Mouse (Mus musculus): Measurements from ENCODE around the gene Copg1.

The Copg1 gene

DNA sequence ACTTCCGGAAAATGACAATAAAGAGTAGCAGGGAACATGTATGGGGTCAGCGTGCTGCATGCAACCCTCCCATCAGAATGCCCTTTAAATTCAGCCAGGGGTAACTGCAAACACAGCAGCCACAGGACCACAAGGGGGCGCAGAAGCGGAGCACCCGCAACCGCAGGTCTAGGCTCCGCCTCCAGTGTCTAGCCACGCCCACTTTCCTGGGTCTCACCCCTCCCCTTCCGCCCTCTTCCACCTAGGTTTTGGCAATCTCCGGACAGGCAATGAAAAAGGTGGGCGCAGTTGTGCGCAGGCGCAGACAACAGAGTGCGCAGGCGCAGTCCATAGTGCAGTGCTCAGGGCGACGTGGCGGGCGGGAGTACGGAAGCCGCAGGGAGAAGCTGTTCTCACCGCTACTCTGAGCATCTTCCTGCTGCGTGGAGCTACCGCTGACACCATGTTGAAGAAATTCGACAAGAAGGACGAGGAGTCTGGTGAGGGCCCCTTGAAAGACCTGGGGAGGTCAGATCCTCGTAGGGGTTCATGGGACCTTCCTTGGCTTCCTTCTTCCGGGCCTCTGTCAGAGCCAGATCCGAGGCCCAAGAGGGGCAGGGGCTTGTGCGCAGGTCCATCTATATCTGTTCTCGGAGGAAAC lies at the start of gene Copg1:
Gene Copg1 (plus strand): TSS at position 221 of the 640 bp plus-strand sequence.
- DNase-seq = peak; percentile 100

DNA sequence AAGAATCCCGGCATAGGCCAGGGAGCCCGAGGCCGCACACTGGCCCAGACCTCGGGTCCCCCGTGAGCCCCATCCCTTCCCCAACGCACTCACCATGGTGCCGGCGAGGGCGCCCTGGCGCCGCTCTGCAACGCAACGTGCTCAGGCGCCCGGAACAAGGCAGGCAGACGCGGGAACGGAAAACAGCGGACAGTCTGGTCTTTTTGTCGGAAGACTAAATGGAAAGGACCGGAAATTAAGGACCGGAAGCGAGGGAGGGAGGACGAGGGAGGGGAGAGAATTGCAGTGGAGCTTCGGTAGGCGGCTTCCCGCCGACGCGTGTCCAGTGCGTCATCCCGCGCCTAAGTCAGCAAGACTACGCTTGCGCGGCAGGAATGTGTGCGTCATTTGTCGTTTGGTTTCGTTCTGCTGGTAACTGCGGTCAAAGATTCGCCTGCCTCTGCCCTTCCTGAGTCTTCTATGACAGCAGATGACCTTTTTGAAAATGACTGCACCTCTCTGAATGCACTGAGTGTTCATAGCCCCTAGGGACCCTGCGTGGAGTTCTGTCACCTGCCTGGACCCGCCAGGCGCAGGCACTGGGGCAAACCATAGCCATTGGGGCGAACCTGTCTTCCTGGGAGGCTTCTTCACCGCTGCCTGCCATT lies 48.9 kb upstream of the Copg1 start, which contains the start of gene Isy1:
Gene Isy1 (minus strand): TSS at position 248 of the 647 bp plus-strand sequence.
- peak; percentile 94 for DNase-seq

DNA sequence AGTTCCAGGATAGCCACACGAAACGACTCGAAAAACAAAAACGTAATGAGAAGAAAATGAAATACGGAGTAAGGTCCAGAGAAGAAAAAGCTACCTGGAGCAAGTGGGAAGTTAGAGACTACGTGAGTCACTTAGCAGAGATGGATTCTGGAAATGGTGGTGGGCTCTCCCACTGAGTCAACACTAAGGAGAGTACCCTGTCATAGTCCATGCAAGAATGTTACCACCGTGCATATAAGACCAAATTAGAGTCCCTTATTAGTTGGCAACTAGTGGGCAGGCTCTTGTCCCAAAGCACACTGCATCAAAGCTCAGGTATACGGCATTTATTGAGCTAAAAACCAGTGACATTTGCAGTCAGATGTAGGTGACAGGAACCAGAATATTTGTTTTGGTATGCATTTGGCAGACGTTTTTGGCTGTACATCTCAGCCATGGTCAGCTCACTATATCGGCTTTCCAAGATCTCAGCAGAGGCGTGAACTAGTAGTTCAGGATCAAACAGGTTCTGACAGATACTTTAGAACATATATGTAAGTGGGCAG lies 47.7 kb upstream of the Copg1 start:
- no peak for DNase-seq

DNA sequence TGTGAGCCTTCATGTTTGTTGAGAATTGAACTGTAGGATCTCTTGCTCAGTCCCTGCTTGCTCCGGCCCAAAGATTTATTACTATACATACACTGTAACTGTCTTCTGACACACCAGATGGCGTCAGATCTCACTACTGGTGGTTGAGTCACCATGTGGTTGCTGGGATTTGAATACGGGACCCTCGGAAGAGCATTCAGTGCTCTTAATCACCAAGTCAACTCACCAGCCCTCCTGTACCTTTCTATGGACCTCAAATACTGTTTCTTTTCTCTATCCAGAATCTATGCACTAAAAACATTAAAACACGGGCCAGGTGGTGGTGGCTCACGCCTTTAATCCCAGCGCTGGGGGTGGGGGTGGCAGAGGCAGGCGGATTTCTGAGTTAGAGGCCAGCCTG lies 46.0 kb upstream of the Copg1 start:
- DNase-seq = no peak

GRCm38 (mm10) chr6:87842254-87842653 lies 45.4 kb upstream of the Copg1 start:
- no peak for DNase-seq

GRCm38 (mm10) chr6:87845031-87845695 lies 42.5 kb upstream of the Copg1 start:
- DNase-seq = no peak

GRCm38 (mm10) chr6:87846813-87847212 lies 40.8 kb upstream of the Copg1 start:
- no peak for DNase-seq

- DNase-seq = peak; percentile 64
Observed at GRCm38 (mm10) chr6:87849780-87850154, 37.8 kb upstream of the Copg1 start.

- peak; percentile 63 for DNase-seq
Observed at GRCm38 (mm10) chr6:87850155-87850899, 37.3 kb upstream of the Copg1 start.

DNA sequence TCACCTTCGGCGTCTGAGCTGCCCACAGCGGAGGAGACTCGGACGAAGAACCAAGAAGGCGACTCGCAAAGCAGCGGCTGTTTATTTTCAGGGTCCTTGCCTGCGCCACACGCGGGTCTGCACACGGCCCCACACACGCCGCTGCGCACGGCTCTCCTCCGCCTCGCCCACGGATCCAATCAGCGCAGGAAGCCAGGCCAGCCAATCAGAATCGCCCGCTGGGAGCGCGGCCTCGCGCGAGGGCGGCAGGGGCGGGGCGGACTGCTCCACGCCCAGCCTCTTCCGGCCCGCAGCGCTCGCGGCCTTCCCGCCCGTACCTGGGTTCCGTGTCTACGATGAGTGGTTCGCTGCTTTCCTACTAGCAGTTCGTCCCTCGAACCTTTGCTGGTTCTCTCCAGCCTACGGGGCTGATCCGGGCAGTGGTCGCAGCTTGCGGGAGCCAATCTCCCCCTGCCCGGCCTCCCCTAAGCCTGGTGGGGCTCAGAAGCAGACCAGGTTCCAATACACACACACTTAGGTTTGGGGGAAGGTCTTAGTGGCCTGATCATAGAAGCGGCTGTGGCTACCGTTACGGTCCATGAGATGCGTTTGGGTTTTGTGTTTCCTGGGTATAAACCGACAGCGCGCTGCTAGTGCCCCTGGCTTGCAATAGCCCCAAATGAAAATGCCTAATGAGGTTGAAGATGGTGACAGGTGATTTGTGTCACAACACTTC lies 36.6 kb upstream of the Copg1 start, which contains the start of gene Cnbp:
Gene Cnbp (minus strand): TSS at position 207 of the 715 bp plus-strand sequence.
- peak; percentile 97 for DNase-seq

DNA sequence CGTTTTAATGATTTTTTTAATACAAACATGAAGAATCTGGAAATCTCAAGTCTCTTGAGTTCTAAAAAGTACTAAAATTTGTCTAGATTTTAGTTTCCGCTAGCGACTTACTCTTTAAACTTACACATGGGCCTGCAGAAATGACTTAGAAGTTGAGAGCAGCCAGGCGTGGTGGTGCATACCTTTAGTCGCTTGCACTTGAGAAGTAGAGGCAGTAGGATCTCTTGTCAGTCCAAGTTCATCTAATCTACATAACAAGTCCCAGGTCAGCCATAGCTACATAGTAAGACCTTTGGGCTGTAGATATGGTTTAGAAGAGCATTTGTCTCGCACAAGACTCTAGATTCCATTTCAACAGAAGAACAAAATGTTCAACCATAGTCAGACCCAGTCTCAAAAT lies 35.7 kb upstream of the Copg1 start:
- DNase-seq = no peak

DNA sequence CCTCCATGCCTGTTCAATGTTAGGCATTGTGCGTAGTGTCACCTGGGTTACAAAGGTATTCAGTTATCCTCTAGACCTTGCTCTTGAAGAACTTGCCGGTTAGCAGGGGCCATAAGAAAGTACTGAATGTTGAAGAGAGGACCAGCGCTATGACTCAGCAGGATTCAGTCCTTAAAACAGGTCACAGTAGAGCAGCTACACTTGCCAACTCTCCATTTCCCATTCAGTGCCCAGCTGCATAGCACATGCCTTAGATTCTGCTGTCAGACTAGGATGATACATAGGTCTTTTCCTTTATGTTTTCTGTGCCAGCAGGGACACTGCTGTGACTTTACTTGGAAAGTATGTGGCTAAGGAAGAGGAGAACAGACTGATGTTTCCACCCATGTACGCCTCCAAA lies 34.2 kb upstream of the Copg1 start:
- no peak for DNase-seq

GRCm38 (mm10) chr6:87857071-87857470 lies 30.5 kb upstream of the Copg1 start:
- no peak for DNase-seq

DNA sequence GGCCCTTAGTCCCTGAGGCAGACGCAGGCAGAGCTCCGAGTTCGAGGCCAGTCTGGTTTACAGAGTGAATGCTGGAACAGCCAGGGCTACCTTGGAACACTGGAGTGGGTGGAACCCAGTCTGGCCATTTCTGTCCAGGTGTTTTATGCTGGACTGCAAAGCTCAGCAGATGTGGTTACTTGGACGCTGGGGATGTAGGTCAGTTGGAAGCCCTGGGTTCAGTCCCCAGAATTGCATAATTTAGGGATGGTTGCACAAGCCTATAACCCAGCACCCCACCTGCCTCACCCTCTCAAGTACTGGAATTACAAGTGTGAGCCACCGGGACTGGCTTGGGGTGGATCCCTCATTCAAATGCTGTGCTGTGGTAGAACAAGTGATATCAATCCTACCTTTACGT lies 21.4 kb upstream of the Copg1 start:
- DNase-seq = no peak

DNA sequence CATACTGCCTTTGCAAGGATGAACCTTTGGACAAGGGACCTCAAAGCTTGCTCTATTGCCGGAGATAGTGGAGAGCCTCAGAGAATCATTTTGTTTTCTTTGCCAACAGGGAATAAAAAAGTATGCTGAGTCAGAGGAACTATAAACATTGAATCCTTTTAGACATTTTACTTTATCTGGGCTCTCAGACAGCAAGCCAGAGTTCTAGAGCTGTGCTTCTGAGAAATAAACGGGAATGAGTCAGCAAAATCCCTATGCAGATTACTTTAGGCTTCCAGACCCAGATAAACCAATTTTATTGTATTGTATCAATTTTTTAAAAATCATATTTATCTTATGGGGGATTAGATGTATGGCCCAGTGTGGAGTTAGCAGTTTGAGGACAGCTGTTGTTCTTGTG lies 20.4 kb upstream of the Copg1 start:
- no peak for DNase-seq

DNA sequence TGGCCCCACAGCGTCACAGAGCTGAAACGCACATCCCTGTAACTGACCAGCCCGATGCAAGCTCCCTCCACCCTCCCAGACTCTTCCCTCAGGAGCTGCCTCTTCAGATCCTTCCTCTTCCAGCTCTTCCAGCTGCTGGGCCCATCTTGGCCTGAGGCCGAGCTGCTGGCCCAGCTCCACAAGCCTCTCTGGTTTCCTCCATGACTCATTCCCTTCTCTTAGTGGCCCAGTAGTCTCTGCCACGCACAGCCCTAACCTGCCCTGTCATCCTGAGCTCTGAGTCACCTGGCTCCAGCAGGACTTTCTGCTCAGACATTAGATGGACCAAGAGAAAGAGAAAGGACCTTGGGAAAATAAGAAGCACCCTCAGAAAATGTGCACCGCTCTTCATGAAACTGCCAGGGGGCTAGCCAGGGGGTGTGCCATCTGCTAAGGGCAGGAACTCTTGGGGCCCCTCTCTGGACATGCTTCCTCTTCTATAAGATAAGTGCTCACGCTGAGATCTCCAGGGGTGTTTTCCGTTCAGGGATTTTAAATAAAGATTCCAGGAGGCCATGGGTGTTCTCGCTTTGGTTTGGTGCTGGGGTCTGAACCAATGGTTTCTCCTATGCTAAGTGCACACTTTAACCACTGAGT lies 18.6 kb upstream of the Copg1 start:
- DNase-seq = peak; percentile 46

DNA sequence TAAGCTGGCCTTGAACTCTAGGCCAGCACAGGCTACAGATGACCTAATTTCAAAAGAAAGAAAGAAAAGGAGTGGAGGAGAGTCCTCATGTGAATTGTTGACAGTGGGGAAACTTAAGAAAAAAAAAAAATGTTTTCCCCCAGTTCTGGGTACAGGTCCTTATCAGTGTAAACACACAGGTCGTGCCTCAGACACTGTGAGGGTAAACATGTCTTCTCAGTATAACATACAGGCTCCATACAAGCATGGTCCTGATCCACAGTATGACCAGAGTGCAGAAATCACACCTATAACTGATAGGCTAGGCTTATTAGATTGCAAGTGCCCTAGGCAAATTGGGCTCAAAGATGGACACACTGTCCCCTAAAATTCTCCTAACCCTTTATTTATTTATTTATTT lies 17.2 kb upstream of the Copg1 start:
- no peak for DNase-seq

GRCm38 (mm10) chr6:87871240-87871639 lies 16.4 kb upstream of the Copg1 start:
- DNase-seq = no peak

- DNase-seq = no peak
Observed at GRCm38 (mm10) chr6:87873104-87873503, 14.5 kb upstream of the Copg1 start.

- no peak for DNase-seq
Observed at GRCm38 (mm10) chr6:87873963-87874362, 13.7 kb upstream of the Copg1 start.

GRCm38 (mm10) chr6:87875083-87875482 lies 12.5 kb upstream of the Copg1 start:
- no peak for DNase-seq

- no peak for DNase-seq
Observed at GRCm38 (mm10) chr6:87875562-87875961, 12.1 kb upstream of the Copg1 start.
